Mouse (Mus musculus): Measurements from ENCODE around the gene Ereg.

Ereg gene

GRCm38 (mm10) chr5:91110023-91110670, 35.7 kb downstream of the Ereg start:
- no peak for DNase-seq (ENCODE audit: extremely low spot score, low spot score)

GRCm38 (mm10) chr5:91111019-91111418, 36.6 kb downstream of the Ereg start:
- no peak for DNase-seq (ENCODE audit: extremely low spot score, low spot score)

GRCm38 (mm10) chr5:91113967-91114366, 39.5 kb downstream of the Ereg start:
- no peak for DNase-seq (ENCODE audit: extremely low spot score, low spot score)

GRCm38 (mm10) chr5:91114574-91114973, 40.2 kb downstream of the Ereg start:
- DNase-seq (ENCODE audit: extremely low spot score, low spot score), result no peak

GRCm38 (mm10) chr5:91118618-91119017, 44.2 kb downstream of the Ereg start:
- DNase-seq (ENCODE audit: extremely low spot score, low spot score), result no peak

GRCm38 (mm10) chr5:91123404-91123803, 49.0 kb downstream of the Ereg start:
- DNase-seq (ENCODE audit: extremely low spot score, low spot score), result no peak

GRCm38 (mm10) chr5:91124140-91124539, 49.7 kb downstream of the Ereg start:
- no peak for DNase-seq (ENCODE audit: extremely low spot score, low spot score)

GRCm38 (mm10) chr5:91126623-91127022, 52.2 kb downstream of the Ereg start:
- DNase-seq (ENCODE audit: extremely low spot score, low spot score), result no peak

- DNase-seq (ENCODE audit: extremely low spot score, low spot score), result no peak
Measured at GRCm38 (mm10) chr5:91134961-91135360, 60.5 kb downstream of the Ereg start.

- no peak for DNase-seq (ENCODE audit: extremely low spot score, low spot score)
Measured at GRCm38 (mm10) chr5:91138970-91139369, 64.5 kb downstream of the Ereg start.

GRCm38 (mm10) chr5:91139446-91139873, 65.0 kb downstream of the Ereg start, which contains the start of gene Areg:
Gene Areg, plus strand, starts transcription at chr5:91139599.
- DNase-seq (ENCODE audit: extremely low spot score, low spot score), result peak; percentile 68

- no peak for DNase-seq (ENCODE audit: extremely low spot score, low spot score)
Measured at GRCm38 (mm10) chr5:91140896-91141448, 66.5 kb downstream of the Ereg start.

Measured in neural tube, embryonic 10.5 days (tissue).